Mouse (Mus musculus): ENCODE measurements around the gene Dennd1a.

DNA sequence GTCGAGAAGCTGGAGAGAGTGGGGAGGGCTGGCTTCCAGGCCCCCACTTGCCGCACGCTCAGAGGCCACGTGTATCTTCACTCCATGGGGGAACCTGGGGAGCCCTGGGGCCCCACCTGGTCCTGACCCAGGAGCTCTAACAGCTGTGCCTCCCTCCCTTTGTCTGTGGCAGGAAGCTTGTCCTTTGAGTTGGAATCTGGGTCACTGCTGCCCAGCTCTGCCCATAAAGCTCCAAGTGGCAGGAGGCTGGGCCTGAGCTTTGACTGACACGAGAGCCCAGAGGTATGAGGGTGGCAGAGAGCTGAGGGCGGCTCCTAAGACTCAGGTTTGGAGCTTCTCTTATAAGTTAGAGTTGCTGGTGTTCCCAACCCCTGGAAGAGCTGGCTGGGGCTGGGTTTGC, 488.1 kb downstream of the Dennd1a start:
- TF ChIP-seq CTCF (IDR thresholded peaks at IDR 0.05; ENCODE audit: extremely low read depth, insufficient read depth, low read length) (no peak), POLR2A (IDR thresholded peaks at IDR 0.05; ENCODE audit: extremely low read depth, insufficient read depth, low read length) (no peak)
